Mouse (Mus musculus) left cerebral cortex, adult 8-10 months (tissue): ENCODE measurements around the gene Mtus2. TPM values are rescaled to one million over a fixed set of nuclear protein-coding genes. Genes with fewer than 3 reads are reported as not detected.
A peak's percentile ranks its signal among the peaks of the same experiment; 100 is the strongest.
"Not testable (repeated sequence)": the region's sequence is repeated elsewhere in the genome, so short reads cannot be mapped to it uniquely, and the experiment has no call there.

Experiments
- DNase-seq, 2 experiments: peaks; one replicate each; pipeline ENCODE4 v3.0.0; 2022; ENCODE audit warnings: low spot score in 2 of 2
- total RNA-seq, 4 experiments: library from RNA; stranded (reverse); gene quantifications; 2 replicates each; pipeline ENCODE4 v1.2.4; 2022

Gene Mtus2
- total RNA-seq, 4 experiments from 2014 or later: 36.6 to 43.1 (median 39.3) TPM

DNA sequence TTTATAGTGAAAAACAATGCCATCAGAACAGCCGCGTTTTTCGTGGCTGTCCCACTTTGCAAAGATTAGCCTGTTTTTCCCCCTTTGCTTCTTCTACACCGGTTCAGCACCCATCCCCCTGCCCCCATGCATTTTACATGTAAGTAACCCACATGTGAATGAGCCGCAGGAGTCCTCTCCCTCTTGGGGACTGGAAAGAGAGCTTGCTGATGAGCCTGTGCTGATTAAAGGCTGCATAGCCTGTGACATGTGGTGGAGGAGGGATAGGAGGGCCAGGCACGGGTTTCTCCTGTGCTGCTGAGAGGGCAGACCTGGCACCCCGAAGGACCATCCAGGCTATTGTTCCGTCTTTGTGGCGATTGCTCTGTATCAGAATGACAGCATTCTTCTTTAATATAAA lies 151.2 kb downstream of the Mtus2 start:
- no peak for DNase-seq

DNA sequence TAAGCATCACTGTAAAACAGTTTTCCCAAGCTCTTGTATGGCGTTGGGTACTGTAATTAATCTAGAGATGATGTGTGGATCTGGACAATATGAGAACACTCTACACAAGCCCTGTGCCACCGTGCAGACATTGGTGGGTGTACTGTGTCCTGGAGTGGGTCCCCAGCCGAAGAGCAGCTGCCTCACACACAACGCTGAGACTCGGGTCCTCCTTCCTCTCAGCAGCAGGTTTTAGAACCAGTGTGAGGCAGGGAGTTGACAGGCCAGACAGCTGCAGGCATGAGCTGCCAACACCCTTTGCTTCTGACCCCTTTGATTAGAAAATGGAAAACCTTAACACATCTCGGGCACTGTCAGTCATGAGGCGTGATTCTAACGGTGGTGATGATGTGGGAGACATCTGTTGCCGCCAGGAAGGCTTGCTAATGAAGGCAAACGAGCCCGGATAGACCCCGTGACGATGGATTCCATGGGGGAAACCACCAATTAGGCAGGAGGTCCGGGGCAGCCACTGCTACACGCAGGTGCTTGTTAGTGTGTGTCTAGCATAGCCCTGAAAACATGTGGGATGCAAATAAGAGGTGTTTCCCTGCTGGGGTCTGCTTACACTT lies 158.2 kb downstream of the Mtus2 start:
- DNase-seq: no peak

DNA sequence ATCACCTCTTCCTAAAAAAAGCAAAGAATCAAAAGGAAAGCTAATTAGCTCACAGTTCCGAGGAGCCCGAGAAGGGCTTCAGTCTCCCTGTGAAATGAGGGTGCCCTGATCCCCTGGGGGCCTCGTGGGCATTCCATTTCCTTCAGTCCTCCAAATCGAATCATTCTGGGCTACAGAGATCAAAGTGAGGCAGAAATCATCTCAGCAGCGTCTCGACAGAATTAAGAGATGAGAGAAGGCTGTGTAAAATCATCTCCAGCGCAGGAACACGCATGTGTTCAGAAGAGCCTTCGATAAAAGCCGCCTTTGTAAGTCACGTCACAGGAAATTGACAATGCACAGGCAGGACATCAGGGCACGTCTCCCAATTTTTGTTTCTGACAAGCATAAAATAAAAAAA lies 167.2 kb downstream of the Mtus2 start:
- no peak for DNase-seq

DNA sequence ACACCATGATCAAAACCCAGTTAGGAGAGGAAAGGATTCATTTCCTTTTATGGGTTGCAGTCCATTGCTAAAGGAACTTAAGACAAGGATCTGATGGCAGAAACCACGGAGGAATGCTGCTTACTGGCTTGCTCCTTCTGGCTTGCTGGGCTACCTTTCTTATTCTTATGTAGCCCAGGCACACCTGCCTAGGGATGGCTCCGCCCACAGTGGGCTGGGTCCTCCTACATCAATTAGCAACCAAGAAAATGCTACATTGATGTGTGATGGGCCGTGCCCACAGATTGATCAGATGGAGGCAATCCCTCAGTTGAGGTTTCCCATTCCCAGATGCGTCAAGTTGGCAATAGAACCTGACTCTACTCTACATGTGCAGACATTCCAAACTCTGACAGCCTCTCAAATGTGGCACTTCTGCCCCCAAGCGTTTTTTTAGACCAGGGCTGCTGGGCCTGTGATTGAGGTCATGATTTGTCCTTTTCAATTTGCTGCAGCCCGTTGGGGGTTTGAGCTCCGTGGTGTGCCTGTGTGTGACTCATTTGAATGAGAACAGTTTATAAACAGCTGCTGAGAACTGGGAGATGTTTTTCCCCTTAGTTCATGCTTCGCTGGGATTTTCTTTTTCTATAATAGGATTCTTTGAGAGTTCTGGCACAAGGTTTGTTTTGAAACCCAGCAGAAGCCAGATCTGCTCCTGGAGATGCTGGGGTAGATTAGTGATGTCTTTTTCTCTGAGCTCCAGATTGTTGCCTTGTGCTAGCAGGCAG lies 173.8 kb downstream of the Mtus2 start:
- peak; percentile 15 to 74 for DNase-seq

DNA sequence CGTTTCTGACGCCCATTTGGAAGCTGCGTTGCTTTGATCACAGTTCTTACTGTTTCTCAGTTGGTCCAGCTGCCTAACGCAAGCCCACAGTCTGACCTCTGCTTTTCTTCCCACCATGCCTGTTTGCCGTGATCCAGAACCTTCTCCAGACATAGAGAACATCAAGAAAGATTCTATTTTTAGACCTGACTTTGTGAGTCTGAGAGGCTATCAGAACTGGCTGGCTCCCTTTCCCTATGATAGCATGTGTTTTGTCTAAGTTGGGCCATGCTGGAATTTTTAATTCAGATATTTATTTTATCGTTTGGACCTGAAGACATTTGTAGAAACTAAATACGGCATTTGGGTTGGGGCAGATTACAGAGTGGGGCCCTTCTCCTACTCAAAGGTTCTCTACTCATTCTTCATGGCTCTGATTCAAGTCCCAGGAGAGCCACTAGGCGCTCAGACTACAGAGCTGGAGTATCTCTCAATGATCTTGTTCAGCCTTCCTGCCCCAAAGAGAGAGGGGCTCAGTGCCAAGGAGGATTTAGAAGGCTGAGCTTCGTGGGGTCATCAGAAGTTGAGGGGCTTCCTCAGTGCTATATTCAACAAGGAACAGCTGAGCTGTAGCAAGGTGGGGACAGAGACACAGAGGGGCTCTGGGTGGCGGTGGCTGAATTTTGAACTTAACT lies 174.5 kb downstream of the Mtus2 start:
- peak in 1 of 2 experiments; percentile 42 for DNase-seq

DNA sequence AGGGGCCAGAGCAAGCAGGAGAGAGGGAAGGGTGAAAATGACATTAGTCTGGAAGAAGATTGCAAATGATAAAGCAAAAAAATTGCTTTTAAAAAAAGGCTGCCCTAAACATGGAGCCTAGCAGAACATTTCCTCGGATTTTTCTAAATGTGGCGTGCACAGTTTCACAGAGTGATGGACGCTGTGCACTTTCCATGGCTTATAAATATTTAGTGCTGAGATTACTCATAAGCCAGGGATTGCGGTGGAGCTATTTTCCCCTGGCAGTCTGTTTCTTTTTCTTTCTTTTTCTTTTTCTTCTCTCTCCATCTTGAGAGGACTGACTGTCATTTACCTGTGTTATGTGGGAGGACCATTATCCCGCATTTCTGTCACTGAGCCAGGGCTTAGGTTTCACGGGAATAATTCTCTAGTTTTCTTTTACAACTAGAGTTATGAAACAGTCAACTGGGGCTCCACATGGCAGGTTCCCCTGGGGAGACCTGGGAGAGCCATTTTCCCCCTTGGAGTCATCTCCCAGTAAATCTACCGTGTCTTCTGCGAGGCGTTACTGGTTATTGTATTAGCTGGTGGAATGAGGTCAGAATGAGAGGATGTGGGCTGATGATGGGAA lies 176.4 kb downstream of the Mtus2 start:
- DNase-seq: peak; percentile 25 to 48

DNA sequence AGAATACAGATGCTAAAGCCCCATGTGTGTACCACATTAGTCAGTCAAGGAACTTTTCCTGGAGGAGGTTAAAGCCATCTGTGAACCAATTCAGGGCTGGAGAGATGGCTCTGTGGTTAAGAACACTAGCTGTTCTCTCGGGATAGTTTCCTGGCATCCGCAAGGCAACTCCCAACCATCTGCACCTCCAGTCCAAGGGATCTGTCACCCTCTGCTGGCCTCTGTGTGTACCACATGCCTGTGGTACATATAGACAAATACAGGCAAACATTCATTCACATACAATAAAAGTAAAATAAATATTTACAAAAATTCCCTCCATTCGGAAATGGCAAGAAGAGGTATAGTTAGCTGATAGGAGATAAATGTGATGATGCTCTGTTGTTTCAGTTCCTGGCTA lies 184.5 kb downstream of the Mtus2 start:
- no peak for DNase-seq

DNA sequence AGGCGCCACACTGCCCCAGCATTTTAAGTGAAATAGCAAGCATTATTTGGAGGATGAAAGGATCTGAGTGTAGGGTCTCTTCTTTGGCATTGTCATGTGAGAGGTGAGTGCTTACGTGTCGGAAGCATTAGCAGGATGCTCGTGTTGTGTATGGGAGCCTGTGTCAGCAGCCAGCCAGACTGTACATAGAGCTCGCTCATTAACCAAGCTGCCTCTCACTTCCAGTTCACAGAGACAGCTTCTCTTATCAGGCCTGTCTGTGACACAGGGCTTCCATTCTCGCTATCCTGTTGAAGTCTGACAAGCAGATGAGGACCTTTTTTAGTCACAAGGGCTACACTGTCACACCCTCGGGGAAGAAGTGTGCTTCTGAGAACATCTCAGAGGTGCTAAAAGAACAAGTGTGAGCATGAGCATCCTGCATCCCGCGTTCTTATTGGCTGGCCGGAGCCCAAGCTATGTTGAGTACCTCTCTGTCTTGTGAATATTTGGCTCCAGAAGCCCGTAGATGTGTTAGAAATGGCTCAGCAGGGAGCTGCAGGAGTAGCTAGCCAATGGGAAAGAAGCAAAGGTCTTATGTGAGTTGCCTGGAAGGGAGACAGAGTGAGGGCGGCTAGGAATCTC lies 189.2 kb downstream of the Mtus2 start:
- DNase-seq: peak; percentile 37 to 76

DNA sequence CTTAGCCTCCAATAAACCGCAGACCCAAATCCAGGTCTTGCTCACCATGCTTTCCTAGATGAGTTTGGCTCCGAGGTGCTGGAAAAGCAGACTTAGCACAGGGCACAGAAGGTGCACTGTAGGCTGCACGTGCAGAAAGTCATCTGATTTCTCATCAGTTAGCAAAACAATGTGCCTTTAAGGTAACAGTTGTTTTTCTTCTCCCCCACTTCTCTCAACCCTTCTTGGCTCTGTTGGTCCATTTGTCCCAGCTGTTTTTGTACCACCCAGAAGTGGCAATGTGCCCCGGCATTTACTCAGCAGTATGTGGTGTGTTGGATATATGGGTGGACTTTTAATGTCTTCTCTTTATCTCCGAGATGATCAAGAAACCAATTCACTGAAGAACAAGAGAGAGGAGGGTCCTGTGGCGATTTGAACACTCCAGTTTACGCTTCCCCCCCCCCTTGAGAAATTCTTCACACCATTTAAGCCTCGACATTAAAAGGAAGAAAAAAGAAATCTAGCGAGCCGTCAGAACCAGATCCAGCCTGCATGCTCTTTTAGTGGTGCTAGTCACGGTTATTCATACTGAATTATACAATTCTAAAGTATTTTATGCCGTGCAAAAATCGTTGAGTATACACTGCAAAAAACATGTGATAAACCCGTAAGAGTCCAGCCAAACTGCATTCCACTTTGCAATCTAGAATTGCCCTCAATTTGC lies 194.9 kb downstream of the Mtus2 start:
- DNase-seq: no peak

DNA sequence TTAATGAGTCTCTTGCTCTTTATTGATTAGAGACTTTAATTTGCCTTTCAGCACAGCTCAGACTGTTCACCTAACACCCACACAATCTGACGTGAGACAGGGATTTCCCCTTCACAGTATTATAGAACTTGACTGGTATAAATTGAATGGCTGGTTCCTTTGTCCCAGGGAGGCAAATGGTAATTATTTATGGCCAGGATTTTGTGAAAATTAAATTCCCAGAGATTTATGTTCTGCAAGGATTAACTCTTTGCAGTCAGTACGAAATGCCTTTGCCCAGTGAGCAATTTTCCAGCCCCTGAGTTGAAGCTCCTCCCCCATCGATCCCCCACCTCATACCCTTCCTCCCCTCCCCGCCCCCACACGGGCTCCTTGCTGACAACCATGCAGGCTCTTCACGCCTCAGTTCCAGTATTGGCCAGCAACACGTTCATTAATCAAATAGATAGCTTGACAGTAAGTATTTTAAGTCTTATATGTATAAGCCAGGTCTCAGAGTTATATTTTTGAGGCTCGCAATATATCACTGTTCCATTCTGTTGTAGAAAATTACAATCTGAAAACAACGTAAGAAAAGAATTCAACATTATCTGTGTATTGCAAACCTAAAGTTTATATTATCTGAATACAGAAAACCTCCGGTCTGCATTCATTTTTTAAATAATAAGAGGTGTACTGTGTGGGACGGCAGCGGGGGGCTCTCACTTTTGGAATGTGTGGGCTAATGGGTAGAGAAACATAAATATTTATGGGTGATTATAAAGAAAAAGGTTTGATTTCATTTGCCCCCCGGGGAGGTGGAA lies 195.7 kb downstream of the Mtus2 start:
- no peak for DNase-seq

DNA sequence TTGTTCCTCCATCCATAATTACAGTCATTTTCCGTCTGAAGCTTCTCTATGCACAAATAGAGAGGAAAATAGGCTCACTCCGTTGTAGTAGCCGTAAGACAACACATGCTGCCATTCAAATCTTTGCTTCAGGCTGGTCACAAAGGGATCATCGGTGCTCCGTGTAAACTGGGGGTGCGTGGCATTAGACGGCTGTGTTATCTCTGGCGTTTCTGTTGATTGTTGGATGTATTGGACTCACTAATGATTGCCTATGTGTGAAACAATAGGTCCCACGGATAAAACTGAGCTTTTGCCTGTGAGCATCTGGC lies 196.2 kb downstream of the Mtus2 start:
- no peak for DNase-seq

DNA sequence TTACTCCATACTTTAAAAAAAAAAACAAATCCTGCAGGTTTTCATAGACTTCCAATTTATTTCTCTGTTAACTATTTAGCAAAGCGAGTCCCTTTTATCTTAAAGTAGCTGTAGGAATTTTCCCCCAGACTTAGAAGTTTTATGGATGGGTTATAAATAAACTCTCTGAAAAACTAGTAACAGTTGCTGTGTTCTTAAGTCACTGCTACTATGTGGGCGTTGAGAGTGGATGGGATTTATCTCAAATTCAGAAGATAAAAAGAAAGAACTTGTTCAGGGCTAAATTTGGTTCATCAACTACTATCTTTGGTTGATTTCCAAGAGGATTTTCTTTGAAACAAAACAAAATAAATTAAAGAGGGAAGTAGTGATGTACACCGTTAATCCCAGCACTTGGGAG lies 197.6 kb downstream of the Mtus2 start:
- no peak for DNase-seq

DNA sequence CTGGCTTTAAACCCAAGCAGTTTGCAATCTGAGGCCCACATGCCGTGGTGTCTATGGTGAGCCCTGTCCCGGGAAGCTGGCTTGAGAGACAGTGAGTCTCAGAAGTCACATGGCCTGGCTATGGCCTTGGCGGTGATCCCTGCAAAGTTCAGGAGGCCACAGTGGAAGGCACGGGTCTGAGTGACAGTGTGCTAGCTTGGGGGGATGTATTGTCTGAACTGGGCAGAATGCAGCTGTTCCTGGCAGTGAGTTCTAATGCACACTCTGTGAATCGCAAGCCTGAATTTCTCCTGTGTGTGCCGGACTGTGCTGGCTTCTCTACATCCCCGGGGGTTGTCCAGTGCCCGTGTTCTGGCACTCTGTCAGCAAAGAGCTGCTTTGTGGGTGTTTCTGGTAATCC lies 202.2 kb downstream of the Mtus2 start:
- no peak for DNase-seq

DNA sequence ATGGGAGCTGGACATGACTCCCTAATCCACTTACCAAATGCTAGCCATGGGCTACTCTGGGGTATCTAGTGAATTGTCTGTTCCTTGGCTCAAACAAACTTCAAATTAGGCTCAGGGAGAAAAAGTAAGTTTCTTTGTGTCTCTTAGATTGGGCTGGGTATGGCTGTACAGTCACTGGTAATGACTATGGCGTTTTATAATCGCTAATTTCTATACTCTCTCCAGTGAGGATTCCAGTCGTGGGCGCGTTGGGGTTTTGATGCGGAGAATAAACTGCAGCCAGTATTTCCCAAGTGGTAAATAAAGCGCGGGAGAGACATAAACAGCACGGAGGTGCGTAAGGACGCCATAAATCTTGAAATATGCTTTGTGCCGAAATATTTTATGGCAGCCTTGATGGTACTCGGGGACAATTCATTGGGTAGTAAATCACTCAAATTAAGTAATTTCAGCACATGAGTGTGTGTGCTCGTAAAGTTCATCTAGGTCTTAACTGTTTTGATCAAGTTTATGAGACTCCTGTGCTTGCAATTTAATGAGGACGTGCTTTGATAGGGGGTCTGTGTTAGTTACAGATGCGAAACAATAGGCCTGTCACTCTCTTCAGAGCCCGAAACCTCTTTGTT lies 203.5 kb downstream of the Mtus2 start:
- DNase-seq: no peak

DNA sequence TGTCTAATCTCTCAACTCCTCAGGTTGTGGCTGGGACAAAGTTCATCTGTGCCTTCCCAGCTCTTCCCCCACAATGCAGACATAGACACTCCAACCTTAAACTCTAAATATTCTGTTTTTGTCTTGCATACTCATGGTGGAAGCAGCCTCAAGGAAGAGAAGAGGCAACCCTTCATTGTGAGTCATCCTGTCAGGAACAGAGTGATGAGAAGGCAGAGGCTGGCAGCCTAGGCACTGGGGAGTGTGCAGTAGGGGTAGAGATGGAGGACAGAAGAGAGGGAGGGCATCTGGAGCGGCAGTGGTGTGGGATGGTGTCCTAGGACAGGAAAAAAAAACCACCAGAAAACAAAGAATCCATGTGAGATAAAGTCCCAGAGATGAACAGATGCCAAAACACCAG lies 208.0 kb downstream of the Mtus2 start:
- DNase-seq: no peak

DNA sequence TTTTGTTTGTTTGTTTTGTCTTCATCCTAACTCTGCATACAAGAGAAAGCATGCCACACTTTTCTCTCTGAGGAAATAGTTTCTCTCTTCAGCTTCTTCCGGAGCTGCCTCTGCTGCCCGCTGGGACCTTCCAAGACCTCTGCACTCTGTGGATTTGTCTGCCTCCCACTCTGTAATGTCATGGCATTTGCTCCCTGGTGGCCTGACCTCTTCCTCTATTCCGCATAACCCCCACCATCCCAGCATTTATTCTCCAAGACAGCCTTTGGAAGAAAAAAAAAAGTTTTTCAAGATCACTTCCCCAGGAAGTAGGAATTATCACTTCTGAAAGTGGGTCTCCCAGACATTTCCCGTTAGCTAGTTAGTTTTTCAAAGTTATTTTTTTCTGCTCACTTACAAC lies 218.0 kb downstream of the Mtus2 start:
- DNase-seq: no peak

DNA sequence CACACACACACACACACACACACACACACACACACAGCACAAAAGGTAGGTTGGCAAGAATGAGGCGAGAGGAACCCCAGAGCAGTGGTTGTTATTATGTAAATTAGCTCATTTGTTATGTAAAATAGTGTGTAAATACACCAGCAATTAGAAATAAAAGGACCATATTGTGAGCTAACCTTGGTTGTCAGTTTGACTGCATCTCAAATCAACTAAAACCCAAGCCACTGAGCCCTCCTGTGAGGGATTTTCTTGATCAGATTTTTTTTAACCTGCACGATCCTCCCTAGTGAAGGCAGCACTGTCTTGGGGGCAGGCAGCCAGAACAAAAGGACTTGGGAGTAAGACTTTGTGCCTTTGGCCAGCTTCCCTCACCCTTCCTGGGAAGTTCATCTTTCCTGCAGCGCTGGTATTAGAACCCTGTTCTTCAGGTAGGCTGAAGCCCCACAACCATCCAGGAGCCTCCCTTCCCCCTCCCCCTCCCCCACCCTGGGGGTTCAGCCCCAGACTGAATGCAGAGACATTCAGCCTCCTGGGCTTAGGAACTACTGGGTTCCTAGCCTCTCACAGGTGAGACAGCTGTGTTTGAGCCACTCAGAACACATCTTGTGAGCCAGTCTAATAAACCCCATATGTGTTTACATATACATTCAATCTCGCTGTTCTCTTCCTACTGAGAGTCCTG lies 218.8 kb downstream of the Mtus2 start:
- no peak for DNase-seq

DNA sequence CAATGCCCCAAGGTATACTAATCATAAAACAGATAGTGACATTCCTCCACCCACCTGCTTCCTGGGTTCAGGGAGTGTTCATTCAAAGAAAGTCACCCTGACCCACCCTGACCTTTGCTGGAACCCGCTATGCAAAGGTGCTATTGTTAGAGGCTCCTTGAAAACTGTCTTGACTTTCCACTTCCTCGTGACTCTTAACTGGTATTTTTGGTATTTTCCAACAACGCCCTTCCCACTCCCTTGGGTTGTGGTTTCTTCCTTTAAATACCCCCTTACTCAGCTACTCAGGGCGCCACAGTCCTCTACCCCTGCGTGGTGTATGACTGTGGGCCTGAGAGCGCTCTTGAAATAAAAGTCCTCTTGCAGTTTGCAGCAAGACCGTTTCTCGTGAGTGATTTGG lies 219.4 kb downstream of the Mtus2 start:
- not testable (repeated sequence) for DNase-seq

DNA sequence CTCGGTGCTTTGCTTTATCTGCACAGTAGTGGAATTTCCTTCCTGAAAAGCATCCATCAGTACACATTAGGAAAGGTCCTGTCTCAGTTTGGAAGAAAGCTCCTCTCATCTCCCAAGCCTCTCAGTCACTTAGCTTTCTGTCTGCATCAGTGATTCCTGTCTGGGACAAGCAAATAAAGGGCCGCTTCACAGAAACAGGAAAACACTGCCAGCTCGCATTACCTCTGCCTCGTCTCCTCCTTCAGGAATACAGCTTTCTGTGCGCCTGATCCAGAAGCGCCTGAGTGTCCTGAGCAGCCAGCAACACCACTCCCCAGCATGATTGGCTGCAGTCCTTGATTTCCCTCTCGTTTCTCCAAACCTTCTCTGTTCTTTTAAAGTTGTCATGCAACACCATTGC lies 222.1 kb downstream of the Mtus2 start:
- no peak for DNase-seq
